Mouse (Mus musculus) lung, postnatal 0 days (tissue): ENCODE measurements around the gene Glis1.

Experiments
- CTCF ChIP-seq: IDR thresholded peaks from 2 replicates; pipeline ENCODE4 v1.5.1; 2016; ENCODE audit warnings: antibody characterized with exemption, mild to moderate bottlenecking
- EP300 ChIP-seq: IDR thresholded peaks from 2 replicates; pipeline ENCODE4 v1.6.1; 2016; ENCODE audit warnings: antibody characterized with exemption, mild to moderate bottlenecking, control low read depth

DNA sequence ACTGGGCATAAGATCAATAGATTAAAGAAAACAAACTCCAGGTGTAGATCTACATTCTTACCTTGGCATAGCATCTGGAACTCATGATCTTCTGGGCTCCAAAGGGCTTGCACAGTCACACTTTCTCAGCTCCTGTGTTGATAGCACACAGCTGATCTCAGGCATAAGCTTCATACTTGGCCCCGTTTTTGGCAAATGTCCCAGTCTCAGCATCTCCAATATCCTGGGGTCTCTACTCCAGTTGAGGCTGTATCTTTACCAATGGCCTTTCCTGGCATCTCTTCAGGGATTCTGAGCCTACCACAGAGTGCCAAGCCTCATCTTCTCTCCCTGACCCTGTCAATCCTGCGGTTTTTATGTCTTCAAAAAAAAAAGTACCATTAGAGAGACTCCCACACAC, 48.1 kb downstream of the Glis1 start:
- no peak for TF ChIP-seq EP300
- no peak for TF ChIP-seq CTCF
